ENCODE assay signal across 12 mouse cellular contexts in genomic region chr2:91258830-91259229, GRCm38 (mm10). TPM values are rescaled to one million over a fixed set of nuclear protein-coding genes. Genes with fewer than 3 reads are reported as not detected.
A peak's percentile ranks its signal among the peaks of the same experiment; 100 is the strongest.
DNase-seq lines count a peak whose midpoint lies in the region; ATAC-seq and TF ChIP-seq lines count a peak whose summit lies in the region.
"Had no signal": no experiment of that assay in that cellular context is flagged by ENCODE, and none has a peak within 500 bp of the region (broad histone marks: within the 10 kb centered on the region; RNA-seq: fewer than 3 reads in every experiment).

No protein-coding gene starts in this region.

- no peak overlapping the region for H3K9ac ChIP-seq in heart, embryonic 16.5 days (ENCODE audit: low read length)
- no peak overlapping the region for H3K9ac ChIP-seq in lung, embryonic 15.5 days
- no peak overlapping the region for H3K9ac ChIP-seq in liver, embryonic 12.5 days
- H3K9ac ChIP-seq in stomach, postnatal 0 days (ENCODE audit: low read length) = no peak overlapping the region

- H3K9me3 ChIP-seq in heart, embryonic 16.5 days (replicated peaks; ENCODE audit: control insufficient read depth, low read length) = no peaks in the 10 kb centered on the region
- no peaks in the 10 kb centered on the region for H3K9me3 ChIP-seq in lung, embryonic 15.5 days
- H3K9me3 ChIP-seq in liver, embryonic 12.5 days (replicated peaks) = no peaks in the 10 kb centered on the region
- no peaks in the 10 kb centered on the region for H3K9me3 ChIP-seq in stomach, postnatal 0 days (ENCODE audit: control insufficient read depth, low read length)
- H3K9me3 ChIP-seq: forebrain, embryonic 12.5 days; kidney, embryonic 15.5 days; megakaryocyte, embryonic 14.5 days had no signal

- H3K27me3 ChIP-seq in heart, embryonic 16.5 days (ENCODE audit: control insufficient read depth, insufficient read depth, low read length) = peaks cover 5% of the 10 kb centered on the region; the same call in 1 of the 2 replicates
- H3K27me3 ChIP-seq in lung, embryonic 15.5 days = peaks cover 26% of the 10 kb centered on the region
- peaks cover 70% of the 10 kb centered on the region for H3K27me3 ChIP-seq in liver, embryonic 12.5 days (replicated peaks)
- no peaks in the 10 kb centered on the region for H3K27me3 ChIP-seq in stomach, postnatal 0 days (ENCODE audit: control insufficient read depth, insufficient read depth, low read length)

- no peak for ATAC-seq in heart, embryonic 16.5 days (replicated peaks; ENCODE audit: extremely low read depth, insufficient read depth, low FRiP score)
- ATAC-seq in lung, embryonic 15.5 days (ENCODE audit: borderline replicate concordance, extremely low read depth, low FRiP score, low TSS enrichment) = no peak
- ATAC-seq in liver, embryonic 12.5 days = no peak
- no peak for ATAC-seq in stomach, postnatal 0 days (ENCODE audit: low FRiP score, low TSS enrichment)
- ATAC-seq: CD4-positive, CD25-positive, alpha-beta regulatory T cell, adult 4 months had no signal

- no peak for DNase-seq in heart, adult 9 months (ENCODE audit: low spot score in 2 of 2)
- no peak for DNase-seq in lung, postnatal 25 days (ENCODE audit: low spot score)
- DNase-seq in stomach, postnatal 0 days (ENCODE audit: low spot score) = no peak
- no peak for DNase-seq in right cerebral cortex, postnatal 14 days
- DNase-seq: gastrocnemius, postnatal 10 days had no signal

- H3K36me3 ChIP-seq in heart, embryonic 16.5 days (ENCODE audit: control insufficient read depth, insufficient read depth) = peaks cover 12% of the 10 kb centered on the region
- peaks cover 28% of the 10 kb centered on the region for H3K36me3 ChIP-seq in lung, embryonic 15.5 days
- H3K36me3 ChIP-seq in liver, embryonic 12.5 days = peaks cover 15% of the 10 kb centered on the region
- peaks cover 16% of the 10 kb centered on the region for H3K36me3 ChIP-seq in stomach, postnatal 0 days (ENCODE audit: control insufficient read depth, insufficient read depth, low read length)

- peaks cover 28% of the 10 kb centered on the region for H3K4me1 ChIP-seq in heart, embryonic 16.5 days (ENCODE audit: control insufficient read depth, insufficient read depth, low read length)
- peaks cover 40% of the 10 kb centered on the region for H3K4me1 ChIP-seq in lung, embryonic 15.5 days
- peaks cover 36% of the 10 kb centered on the region for H3K4me1 ChIP-seq in liver, embryonic 12.5 days
- H3K4me1 ChIP-seq in stomach, postnatal 0 days (replicated peaks; ENCODE audit: control insufficient read depth, insufficient read depth) = peaks cover 10% of the 10 kb centered on the region; the same call in 1 of the 2 replicates

- no peak overlapping the region for H3K4me2 ChIP-seq in heart, embryonic 16.5 days (ENCODE audit: low read depth, low read length)
- H3K4me2 ChIP-seq in lung, embryonic 15.5 days = peak overlapping the region; percentile 90
- H3K4me2 ChIP-seq in liver, embryonic 12.5 days = 0 out of 2 replicates have a peak overlapping the region, but pooled peaks have one; percentile 73
- H3K4me2 ChIP-seq in stomach, postnatal 0 days (replicated peaks; ENCODE audit: low read depth) = peak overlapping the region; percentile 84

- no peak for TF ChIP-seq CTCF in stomach, postnatal 0 days (IDR thresholded peaks at IDR 0.05; ENCODE audit: low read depth)

- TF ChIP-seq EP300 in stomach, postnatal 0 days (optimal IDR thresholded peaks at IDR 0.05) = no peak

- H3K4me3 ChIP-seq in heart, embryonic 16.5 days (ENCODE audit: low read length) = no peak overlapping the region
- no peak overlapping the region for H3K4me3 ChIP-seq in lung, embryonic 15.5 days
- H3K4me3 ChIP-seq in liver, embryonic 12.5 days = no peak overlapping the region
- H3K4me3 ChIP-seq in stomach, postnatal 0 days (ENCODE audit: low read depth, low read length) = no peak overlapping the region
- H3K4me3 ChIP-seq: megakaryocyte, embryonic 14.5 days had no signal

- H3K27ac ChIP-seq in heart, embryonic 16.5 days (ENCODE audit: low read length) = peak overlapping the region; percentile 21; the same call in 1 of the 2 replicates
- peak overlapping the region; percentile 88 for H3K27ac ChIP-seq in lung, embryonic 15.5 days
- no peak overlapping the region for H3K27ac ChIP-seq in liver, embryonic 12.5 days
- peak overlapping the region; percentile 91 for H3K27ac ChIP-seq in stomach, postnatal 0 days (replicated peaks)

- 20% methylated on average over 1 of the region's 1 CpGs for WGBS in heart, embryonic 16.5 days
- 52% methylated on average over 1 of the region's 1 CpGs for WGBS in lung, embryonic 15.5 days
- WGBS in liver, embryonic 12.5 days (ENCODE audit: insufficient replicate concordance) = 34% methylated on average over 1 of the region's 1 CpGs
- WGBS in stomach, postnatal 0 days = 72% methylated on average over 1 of the region's 1 CpGs

RNA-seq across cellular contexts. Expression of gene Pacsin3, which starts 3.1 kb away (rescaled TPM):
- polyA plus RNA-seq in heart, embryonic 16.5 days (2015; fragmentation: Nextera tagmentation; extraction: Ambion mirVana) = 60.4 and 64.0 TPM in 2 replicates
- polyA plus RNA-seq in lung, embryonic 15.5 days (2015; fragmentation: Nextera tagmentation; extraction: Ambion mirVana) = 51.7 and 54.2 TPM in 2 replicates
- 12.3 and 12.4 TPM in 2 replicates for polyA plus RNA-seq in liver, embryonic 12.5 days (2016; fragmentation: Nextera tagmentation; extraction: Ambion mirVana)
- polyA plus RNA-seq in stomach, postnatal 0 days (2015; fragmentation: Nextera tagmentation; extraction: Ambion mirVana) = 46.2 and 52.2 TPM in 2 replicates

RNA-seq across cellular contexts. Expression of gene Arfgap2, which starts 5.9 kb away (rescaled TPM):
- 64.9 and 68.9 TPM in 2 replicates for polyA plus RNA-seq in heart, embryonic 16.5 days (2015; fragmentation: Nextera tagmentation; extraction: Ambion mirVana)
- polyA plus RNA-seq in lung, embryonic 15.5 days (2015; fragmentation: Nextera tagmentation; extraction: Ambion mirVana) = 89.5 and 93.0 TPM in 2 replicates
- polyA plus RNA-seq in liver, embryonic 12.5 days (2016; fragmentation: Nextera tagmentation; extraction: Ambion mirVana) = 80.0 and 82.2 TPM in 2 replicates
- polyA plus RNA-seq in stomach, postnatal 0 days (2015; fragmentation: Nextera tagmentation; extraction: Ambion mirVana) = 46.7 and 48.1 TPM in 2 replicates

RNA-seq across cellular contexts. Expression of gene Ddb2, which starts 22.0 kb away (rescaled TPM):
- polyA plus RNA-seq in heart, embryonic 16.5 days (2015; fragmentation: Nextera tagmentation; extraction: Ambion mirVana) = 11.5 and 11.7 TPM in 2 replicates
- 19.7 and 20.4 TPM in 2 replicates for polyA plus RNA-seq in lung, embryonic 15.5 days (2015; fragmentation: Nextera tagmentation; extraction: Ambion mirVana)
- 8.3 and 8.4 TPM in 2 replicates for polyA plus RNA-seq in liver, embryonic 12.5 days (2016; fragmentation: Nextera tagmentation; extraction: Ambion mirVana)
- polyA plus RNA-seq in stomach, postnatal 0 days (2015; fragmentation: Nextera tagmentation; extraction: Ambion mirVana) = 11.0 and 12.5 TPM in 2 replicates

RNA-seq across cellular contexts. Expression of gene Acp2, which starts 56.1 kb away (rescaled TPM):
- 15.0 and 19.2 TPM in 2 replicates for polyA plus RNA-seq in heart, embryonic 16.5 days (2015; fragmentation: Nextera tagmentation; extraction: Ambion mirVana)
- 27.6 and 30.6 TPM in 2 replicates for polyA plus RNA-seq in lung, embryonic 15.5 days (2015; fragmentation: Nextera tagmentation; extraction: Ambion mirVana)
- 9.6 and 10.3 TPM in 2 replicates for polyA plus RNA-seq in liver, embryonic 12.5 days (2016; fragmentation: Nextera tagmentation; extraction: Ambion mirVana)
- 11.6 and 13.5 TPM in 2 replicates for polyA plus RNA-seq in stomach, postnatal 0 days (2015; fragmentation: Nextera tagmentation; extraction: Ambion mirVana)

RNA-seq across cellular contexts. Expression of gene Nr1h3, which starts 56.2 kb away (rescaled TPM):
- 4.4 and 4.8 TPM in 2 replicates for polyA plus RNA-seq in heart, embryonic 16.5 days (2015; fragmentation: Nextera tagmentation; extraction: Ambion mirVana)
- polyA plus RNA-seq in lung, embryonic 15.5 days (2015; fragmentation: Nextera tagmentation; extraction: Ambion mirVana) = 20.9 and 22.8 TPM in 2 replicates
- polyA plus RNA-seq in liver, embryonic 12.5 days (2016; fragmentation: Nextera tagmentation; extraction: Ambion mirVana) = 12.9 and 13.5 TPM in 2 replicates
- polyA plus RNA-seq in stomach, postnatal 0 days (2015; fragmentation: Nextera tagmentation; extraction: Ambion mirVana) = 1.8 and 2.2 TPM in 2 replicates
